Mouse (Mus musculus) urinary bladder, adult 2 months (tissue): ENCODE results near the gene Cutc. TPM values are rescaled to one million over a fixed set of nuclear protein-coding genes. Genes with fewer than 3 reads are reported as not detected.

Experiments
- DNase-seq: peaks from one replicate; pipeline ENCODE4 v3.0.0; 2022; ENCODE audit warnings: low spot score
- polyA plus RNA-seq: library from polyadenylated mRNA; depleted of rRNA; stranded (reverse); fragments of >200 nt; gene quantifications from 2 replicates; pipeline ENCODE4 v1.2.3, GENCODE M21; 2012; rRNA removed

The Cutc gene
- polyA plus RNA-seq, 1 experiment: 13.3 TPM

DNA sequence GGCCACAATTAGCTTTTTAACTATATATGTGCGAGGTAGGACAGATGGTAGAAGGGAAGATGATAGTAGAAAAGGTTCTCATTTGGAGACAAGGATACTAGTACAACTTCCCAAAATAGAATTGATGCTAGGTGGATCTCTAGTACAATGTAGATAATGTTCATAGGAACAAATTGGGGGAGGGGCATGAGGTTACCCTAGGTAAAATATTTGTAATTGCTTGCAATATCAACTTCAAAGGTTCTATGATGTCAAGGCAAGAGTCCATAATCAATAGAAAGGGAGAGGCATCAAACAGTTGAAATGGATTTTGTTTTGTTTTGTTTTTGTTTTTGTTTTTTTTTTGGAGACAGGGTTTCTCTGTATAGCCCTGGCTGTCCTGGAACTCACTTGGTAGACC, 41.2 kb downstream of the Cutc start:
- no peak for DNase-seq

DNA sequence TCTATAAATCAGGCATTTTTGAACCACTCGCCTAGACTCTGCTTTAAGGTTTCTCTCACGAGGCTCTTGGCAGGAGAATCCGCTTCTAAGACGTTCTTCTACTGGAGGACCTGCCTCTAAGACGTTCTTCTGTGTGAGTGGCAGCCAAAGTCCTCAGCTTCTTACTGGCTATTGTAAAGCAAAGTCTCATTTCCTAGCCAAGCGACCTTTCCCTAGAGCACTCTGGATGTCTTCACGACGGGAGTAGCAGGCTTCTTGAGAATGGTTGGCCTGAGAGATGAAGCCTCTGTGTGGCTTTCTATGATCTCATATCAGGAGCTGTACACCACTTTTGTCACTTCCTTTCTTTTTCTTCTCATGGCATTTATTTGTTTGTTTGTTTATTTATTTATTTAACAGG, 42.7 kb downstream of the Cutc start:
- DNase-seq: no peak

DNA sequence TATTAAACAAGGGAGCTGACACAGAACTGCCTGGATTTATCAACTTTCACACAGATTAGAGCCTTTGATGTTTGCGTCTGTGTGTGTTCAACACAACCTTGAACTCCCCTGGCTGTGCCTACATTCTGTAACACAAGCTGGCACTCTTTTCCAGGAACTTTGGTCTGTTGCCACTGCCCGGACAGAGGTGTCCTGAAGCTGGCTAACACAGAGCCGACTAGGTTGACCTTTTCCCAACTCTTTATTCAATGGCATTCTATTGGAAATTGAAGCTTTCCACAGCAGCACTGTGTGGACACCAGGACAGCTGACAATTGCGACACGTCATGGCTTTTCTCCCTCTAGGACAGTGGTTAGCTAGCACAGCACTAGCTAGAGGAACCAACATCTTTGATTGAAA, 44.4 kb downstream of the Cutc start:
- DNase-seq: no peak

DNA sequence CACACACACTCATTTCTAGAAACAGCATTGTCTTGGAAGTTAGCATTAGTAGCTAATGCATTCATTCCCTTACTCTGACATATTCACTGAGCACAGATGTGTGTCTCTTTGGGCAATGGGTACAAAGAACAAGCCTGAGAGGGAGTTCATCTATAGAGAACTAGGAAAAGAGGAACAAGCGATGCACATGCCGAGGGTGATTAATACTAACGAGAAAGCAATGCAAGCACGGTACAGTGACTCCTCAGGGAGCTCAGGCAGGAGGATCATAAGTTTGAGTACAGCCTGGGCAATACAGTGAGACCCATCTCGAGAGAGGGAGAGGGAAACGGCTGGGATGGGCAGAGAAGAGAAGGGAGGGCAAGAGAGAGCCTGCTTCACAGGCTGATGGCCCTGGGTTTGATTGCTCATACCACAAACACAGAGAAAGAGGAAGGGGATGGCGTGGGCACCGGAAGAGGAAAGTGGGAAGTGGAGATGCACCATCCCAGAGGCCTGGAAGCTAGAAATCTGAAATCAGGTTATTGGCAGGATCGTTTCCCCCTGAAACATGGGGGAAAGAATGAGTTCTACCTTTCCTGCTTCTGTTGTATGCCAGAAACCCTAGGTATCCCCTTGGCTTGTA, 48.7 kb downstream of the Cutc start:
- no peak for DNase-seq

DNA sequence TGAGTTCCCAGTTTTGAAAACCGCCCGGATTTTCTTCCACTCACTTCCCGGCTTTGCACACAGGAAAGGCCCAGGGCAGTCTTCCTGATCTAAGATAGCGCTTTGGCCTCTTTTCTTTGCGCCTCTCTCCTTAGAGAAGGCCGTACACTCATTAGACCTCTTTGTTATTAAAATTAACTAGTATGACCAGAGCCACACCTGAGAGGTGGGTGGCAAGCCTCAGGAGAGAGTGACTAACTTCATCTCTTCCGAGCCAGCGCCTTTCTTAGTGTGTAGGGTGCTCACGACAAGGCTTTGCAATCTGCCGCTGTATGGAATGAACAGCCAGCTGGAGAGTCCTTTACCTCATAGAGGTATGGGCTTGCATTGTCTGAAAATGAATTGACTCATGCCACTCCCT, 51.1 kb downstream of the Cutc start:
- DNase-seq: no peak

DNA sequence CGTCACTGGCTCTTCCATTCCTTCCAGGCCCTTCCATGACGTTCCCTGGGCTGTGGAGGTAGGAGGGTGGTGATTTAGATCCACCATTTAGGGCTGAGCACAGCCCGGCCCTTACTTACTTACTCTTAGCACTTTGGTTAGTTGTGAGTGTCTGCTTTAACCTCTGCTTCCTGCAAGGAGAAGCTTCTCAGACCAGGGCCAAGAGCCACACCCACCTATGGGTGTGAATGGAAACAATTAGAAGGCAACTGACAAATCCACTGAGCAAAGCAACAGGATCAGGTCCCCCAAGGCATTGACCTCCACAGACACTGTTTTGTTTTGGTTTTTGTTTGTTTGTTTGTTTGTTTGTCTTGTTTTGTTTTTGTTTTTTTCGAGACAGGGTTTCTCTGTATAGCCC, 56.5 kb downstream of the Cutc start:
- DNase-seq: no peak

DNA sequence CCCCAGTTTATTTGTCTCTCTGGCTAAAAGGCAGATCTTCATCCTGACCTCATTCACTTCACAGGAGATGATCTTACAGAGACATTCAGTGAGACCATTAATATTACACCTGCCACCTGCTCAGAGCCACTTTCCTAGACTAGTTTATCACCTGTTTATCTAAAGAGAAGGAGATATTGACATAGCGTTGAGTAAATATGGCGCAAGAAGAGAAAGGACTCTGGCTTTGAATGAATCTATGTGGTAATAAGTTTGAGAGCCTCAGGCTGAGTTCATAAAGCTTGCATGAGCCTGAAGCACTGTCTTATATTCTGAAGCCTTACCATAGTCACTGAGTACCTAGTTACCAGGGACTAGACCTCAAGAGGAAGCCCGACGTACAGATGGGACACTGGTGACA, 58.6 kb downstream of the Cutc start:
- no peak for DNase-seq

DNA sequence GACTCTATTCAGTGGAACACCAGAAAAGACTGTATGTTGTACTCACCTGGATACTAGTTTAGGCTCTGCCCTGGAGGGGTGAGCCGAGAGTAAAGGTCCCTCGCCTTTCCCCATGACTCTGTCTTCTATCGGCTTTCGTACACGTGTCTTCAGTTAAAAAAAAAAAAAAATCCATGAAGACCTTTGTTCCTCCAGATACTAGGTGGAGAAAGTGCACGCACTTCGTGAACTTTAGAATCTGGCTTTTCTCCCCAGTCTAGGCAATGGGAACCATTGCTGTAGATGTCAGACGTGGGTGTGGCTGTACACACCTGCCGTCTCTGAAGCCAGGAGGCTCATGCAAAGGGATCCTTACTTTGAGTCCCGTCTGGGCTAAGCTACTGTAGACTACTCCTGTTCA, 60.5 kb downstream of the Cutc start:
- DNase-seq: no peak

DNA sequence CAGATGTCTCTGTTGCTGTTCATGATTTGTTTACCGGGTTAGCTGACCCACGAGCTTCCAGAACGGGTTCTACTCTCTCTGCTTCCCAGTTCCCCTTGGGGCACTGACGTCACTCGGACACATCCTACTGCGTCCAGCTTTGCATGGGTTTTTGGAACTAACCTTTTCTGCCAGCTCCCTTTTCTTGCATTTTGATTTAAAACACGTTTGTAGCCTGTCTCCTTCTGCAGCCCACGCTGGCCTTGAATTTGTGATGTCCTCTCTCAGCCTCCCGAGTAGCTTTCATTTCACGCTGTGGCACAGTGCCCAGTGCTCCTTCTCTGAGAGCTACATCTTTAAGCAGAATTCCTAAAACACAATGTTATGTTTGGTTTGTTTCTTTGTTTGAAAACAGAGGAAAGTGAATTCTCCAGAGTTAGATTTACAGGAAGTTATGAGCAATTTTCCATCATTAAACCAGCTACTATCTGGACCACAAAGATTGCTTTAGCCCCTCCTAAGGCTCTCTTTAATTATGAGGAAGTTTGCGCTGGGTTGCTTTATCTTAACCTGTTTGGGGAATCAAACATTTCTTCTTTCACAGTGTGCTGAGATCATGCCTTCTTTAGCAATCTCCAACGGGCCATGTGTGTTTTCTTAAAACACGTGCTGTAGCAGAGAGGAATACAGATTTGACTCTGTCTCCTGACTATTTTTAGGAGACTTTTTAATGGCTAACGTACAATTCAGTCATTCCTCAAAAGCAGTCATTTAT, 63.0 kb downstream of the Cutc start:
- no peak for DNase-seq

Other genes starting within 250 kb of the Cutc start
- gene Got1, start 228.4 kb upstream of the Cutc start, polyA plus RNA-seq: 50.6 and 52.3 TPM in 2 replicates
- not detected in 2 replicates for gene Nkx2-3, start 140.7 kb upstream of the Cutc start, polyA plus RNA-seq
- 53.4 and 55.9 TPM in 2 replicates for gene Slc25a28, start 78.1 kb upstream of the Cutc start, polyA plus RNA-seq
- 5.5 and 5.6 TPM in 2 replicates for gene Entpd7, start 63.3 kb upstream of the Cutc start, polyA plus RNA-seq
- gene Cox15, start within 50 bp of the Cutc start, polyA plus RNA-seq: 14.0 and 14.6 TPM in 2 replicates
- 0.28 and 0.50 TPM in 2 replicates for gene Abcc2, start 29.2 kb downstream of the Cutc start, polyA plus RNA-seq
- gene Dnmbp, start 187.2 kb downstream of the Cutc start, polyA plus RNA-seq: 33.7 and 34.7 TPM in 2 replicates
- 0.18 and 0.21 TPM in 2 replicates for gene Cpn1, start 233.6 kb downstream of the Cutc start, polyA plus RNA-seq